Mouse (Mus musculus) forebrain, embryonic 11.5 days (tissue): ENCODE measurements around the gene Pofut1. TPM values are rescaled to one million over a fixed set of nuclear protein-coding genes. Genes with fewer than 3 reads are reported as not detected.

ENCODE experiments used
- ATAC-seq: fragments of 200-750 bp; cut with Nextera tagmentation; replicated peaks from 2 replicates; pipeline ENCODE4 v1.8.0; 2017; ENCODE audit warnings: moderate TSS enrichment; ENCODE audit not compliant: low FRiP score
- DNase-seq: peaks from one replicate; pipeline ENCODE4 v3.0.0-alpha.2; 2017; ENCODE audit warnings: low spot score
- H3K27ac ChIP-seq: fragments of 300-500 bp; sonication (generic); 2 replicates; pipeline ENCODE4 v1.5.1; 2014; ENCODE audit warnings: low read depth, low read length
- H3K27me3 ChIP-seq: fragments of 300-500 bp; sonication (generic); 2 replicates; pipeline ENCODE4 v1.6.1; 2014; ENCODE audit warnings: mild to moderate bottlenecking, low read length, mixed read lengths; ENCODE audit not compliant: control insufficient read depth, insufficient read depth
- H3K36me3 ChIP-seq: fragments of 300-500 bp; sonication (generic); 2 replicates; pipeline ENCODE4 v1.6.1; 2014; ENCODE audit warnings: mild to moderate bottlenecking, low read length, moderate library complexity, mixed read lengths; ENCODE audit not compliant: control insufficient read depth, insufficient read depth
- H3K4me1 ChIP-seq: fragments of 300-500 bp; sonication (generic); replicated peaks from 2 replicates; pipeline ENCODE4 v1.6.1; 2014; ENCODE audit warnings: low read length, mixed read lengths; ENCODE audit not compliant: control insufficient read depth, insufficient read depth
- H3K4me2 ChIP-seq: fragments of 300-500 bp; sonication (generic); 2 replicates; pipeline ENCODE4 v1.6.1; 2014; ENCODE audit warnings: low read depth, mild to moderate bottlenecking, low read length, moderate library complexity, mixed read lengths; ENCODE audit not compliant: severe bottlenecking
- H3K4me3 ChIP-seq: fragments of 300-500 bp; sonication (generic); 2 replicates; pipeline ENCODE4 v1.5.1; 2014; ENCODE audit warnings: low read depth, low read length
- H3K9ac ChIP-seq: fragments of 300-500 bp; sonication (generic); 2 replicates; pipeline ENCODE4 v1.6.1; 2014; ENCODE audit warnings: low read length
- H3K9me3 ChIP-seq: fragments of 300-500 bp; sonication (generic); 2 replicates; pipeline ENCODE4 v1.6.1; 2016; ENCODE audit warnings: low read length, mixed read lengths; ENCODE audit not compliant: control insufficient read depth
- WGBS: fragments of 180-500 bp; shearing (Covaris S2); extraction: QIAGEN DNeasy Blood & Tissue Kit; methylation state at CpG from one replicate; pipeline ENCODE4 v1.1.7; 2014; 5-methylcytosine and 5-hydroxymethylcytosine counted together
- polyA plus RNA-seq: library from polyadenylated mRNA; unstranded; fragments of >200 nt; fragmentation: Nextera tagmentation; extraction: Ambion mirVana; gene quantifications from 2 replicates; pipeline ENCODE4 v1.2.1, GENCODE M21; 2014

Pofut1 gene
- polyA plus RNA-seq, 1 experiment from 2014 or later, result 8.1 TPM

GRCm38 (mm10) chr2:153225595-153225953, 15.8 kb upstream of the Pofut1 start:
- Histone ChIP-seq H3K4me3 (peak overlapping the region; percentile 31; the same call in 1 of the 2 replicates), H3K27me3 (no peaks in the 10 kb centered on the region), H3K9ac (no peak overlapping the region), H3K9me3 (no peaks in the 10 kb centered on the region), H3K4me1 (no peaks in the 10 kb centered on the region; the same call in 1 of the 2 replicates), H3K27ac (no peak overlapping the region), H3K36me3 (peaks cover 2% of the 10 kb centered on the region), H3K4me2 (peak overlapping the region; percentile 56; the same call in 1 of the 2 replicates)
- ATAC-seq (no peak), DNase-seq (no peak)
- WGBS, result 10% methylated on average over 3 of the region's 3 CpGs

GRCm38 (mm10) chr2:153227959-153228358, 13.4 kb upstream of the Pofut1 start:
- H3K36me3 ChIP-seq, result peaks cover 18% of the 10 kb centered on the region
- no peak for DNase-seq
- WGBS, result 93% methylated on average over 4 of the region's 4 CpGs
- H3K9ac ChIP-seq, result no peak overlapping the region
- no peaks in the 10 kb centered on the region for H3K27me3 ChIP-seq
- ATAC-seq, result no peak
- no peak overlapping the region for H3K4me2 ChIP-seq
- no peaks in the 10 kb centered on the region; the same call in 1 of the 2 replicates for H3K4me1 ChIP-seq
- H3K9me3 ChIP-seq, result no peaks in the 10 kb centered on the region
- H3K4me3 ChIP-seq, result no peak overlapping the region
- no peak overlapping the region for H3K27ac ChIP-seq

DNA sequence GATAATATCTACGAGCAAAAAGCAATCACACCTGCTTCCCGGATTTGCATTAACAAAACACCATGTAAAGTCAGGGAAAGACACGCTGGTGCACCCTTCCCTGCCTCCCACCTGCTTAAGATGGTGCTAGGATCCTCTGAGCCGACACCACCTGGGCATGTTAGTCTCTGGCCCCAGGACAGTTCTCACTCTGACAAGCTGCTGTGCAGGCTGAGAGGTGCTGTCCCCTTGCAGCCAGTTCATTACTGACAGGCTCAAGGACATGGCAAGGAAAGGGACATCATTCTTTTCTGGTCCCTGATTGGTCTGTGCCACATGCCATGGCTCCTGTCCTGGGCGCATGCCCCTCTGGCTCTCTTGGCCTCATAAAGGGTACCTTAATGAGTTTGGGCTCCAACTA, 12.8 kb upstream of the Pofut1 start:
- H3K9me3 ChIP-seq, result no peaks in the 10 kb centered on the region
- no peak for ATAC-seq
- no peak for DNase-seq
- H3K27me3 ChIP-seq, result no peaks in the 10 kb centered on the region
- no peak overlapping the region for H3K27ac ChIP-seq
- 84% methylated on average over 5 of the region's 5 CpGs for WGBS
- peaks cover 19% of the 10 kb centered on the region for H3K36me3 ChIP-seq
- H3K4me2 ChIP-seq, result no peak overlapping the region
- H3K4me3 ChIP-seq, result no peak overlapping the region
- no peaks in the 10 kb centered on the region; the same call in 1 of the 2 replicates for H3K4me1 ChIP-seq
- no peak overlapping the region for H3K9ac ChIP-seq

- WGBS, result 80% methylated on average over 4 of the region's 4 CpGs
- Histone ChIP-seq H3K36me3 (peaks cover 6% of the 10 kb centered on the region; the same call in 1 of the 2 replicates), H3K4me1 (peaks cover 5% of the 10 kb centered on the region; the same call in 1 of the 2 replicates)
These were observed 4.1 kb upstream of the Pofut1 start for GRCm38 (mm10) chr2:153237193-153237592.

GRCm38 (mm10) chr2:153237891-153238290, 3.4 kb upstream of the Pofut1 start:
- ATAC-seq, result no peak
- peak overlapping the region; percentile 4; the same call in 1 of the 2 replicates for H3K9ac ChIP-seq
- no peak overlapping the region for H3K27ac ChIP-seq
- peak; percentile 11 for DNase-seq
- no peaks in the 10 kb centered on the region for H3K27me3 ChIP-seq
- H3K9me3 ChIP-seq, result no peaks in the 10 kb centered on the region
- 74% methylated on average over 4 of the region's 4 CpGs for WGBS
- no peak overlapping the region for H3K4me3 ChIP-seq
- H3K36me3 ChIP-seq, result peaks cover 4% of the 10 kb centered on the region; the same call in 1 of the 2 replicates
- peaks cover 6% of the 10 kb centered on the region; the same call in 1 of the 2 replicates for H3K4me1 ChIP-seq
- no peak overlapping the region for H3K4me2 ChIP-seq

More at GRCm38 (mm10) chr2:153237193-153237592, 4.1 kb upstream of the Pofut1 start:
- H3K4me2 ChIP-seq, result no peak overlapping the region
- DNase-seq, result peak; percentile 5
- ATAC-seq, result no peak
- H3K27me3 ChIP-seq, result no peaks in the 10 kb centered on the region
- no peak overlapping the region; the same call in 1 of the 2 replicates for H3K9ac ChIP-seq
- H3K27ac ChIP-seq, result no peak overlapping the region
- H3K9me3 ChIP-seq, result no peaks in the 10 kb centered on the region
- H3K4me3 ChIP-seq, result no peak overlapping the region

DNA sequence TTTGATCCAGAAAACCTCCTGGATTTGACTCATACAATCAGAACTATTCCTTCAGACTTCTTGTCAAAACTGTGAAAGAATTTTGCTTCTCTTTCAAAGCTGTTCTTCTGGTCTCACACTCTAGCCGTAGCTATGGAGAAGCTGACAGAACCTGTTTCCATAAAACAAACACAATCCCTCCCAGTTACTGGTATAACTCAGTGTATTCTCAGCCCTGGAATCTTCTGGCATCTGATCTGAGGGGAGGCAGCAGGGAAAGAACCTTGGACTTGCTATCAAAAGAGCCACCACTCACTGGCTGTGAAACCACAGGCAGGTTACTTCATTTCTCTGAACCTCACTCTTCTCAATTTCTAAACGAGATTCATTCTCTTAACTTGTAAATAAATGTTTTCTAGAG, 2.9 kb upstream of the Pofut1 start:
- Histone ChIP-seq H3K36me3 (peaks cover 4% of the 10 kb centered on the region; the same call in 1 of the 2 replicates), H3K9ac (no peak overlapping the region), H3K4me2 (no peak overlapping the region), H3K9me3 (no peaks in the 10 kb centered on the region), H3K4me1 (peaks cover 6% of the 10 kb centered on the region; the same call in 1 of the 2 replicates), H3K27ac (no peak overlapping the region), H3K27me3 (no peaks in the 10 kb centered on the region), H3K4me3 (no peak overlapping the region)
- 69% methylated on average over 2 of the region's 2 CpGs for WGBS
- ATAC-seq (no peak), DNase-seq (peak; percentile 3)

- no peaks in the 10 kb centered on the region for H3K9me3 ChIP-seq
- peaks cover 6% of the 10 kb centered on the region; the same call in 1 of the 2 replicates for H3K4me1 ChIP-seq
- H3K4me2 ChIP-seq, result peak overlapping the region; percentile 87
- ATAC-seq, result no peak
- peak; percentile 45 for DNase-seq
- peak overlapping the region; percentile 81; the same call in 1 of the 2 replicates for H3K27ac ChIP-seq
- peak overlapping the region; percentile 99 for H3K4me3 ChIP-seq
- H3K27me3 ChIP-seq, result no peaks in the 10 kb centered on the region
- no peaks in the 10 kb centered on the region; the same call in 1 of the 2 replicates for H3K36me3 ChIP-seq
- H3K9ac ChIP-seq, result peak overlapping the region; percentile 99
- WGBS, result 47% methylated on average over 7 of the region's 7 CpGs
These were observed 2.1 kb upstream of the Pofut1 start for GRCm38 (mm10) chr2:153239021-153239859.

DNA sequence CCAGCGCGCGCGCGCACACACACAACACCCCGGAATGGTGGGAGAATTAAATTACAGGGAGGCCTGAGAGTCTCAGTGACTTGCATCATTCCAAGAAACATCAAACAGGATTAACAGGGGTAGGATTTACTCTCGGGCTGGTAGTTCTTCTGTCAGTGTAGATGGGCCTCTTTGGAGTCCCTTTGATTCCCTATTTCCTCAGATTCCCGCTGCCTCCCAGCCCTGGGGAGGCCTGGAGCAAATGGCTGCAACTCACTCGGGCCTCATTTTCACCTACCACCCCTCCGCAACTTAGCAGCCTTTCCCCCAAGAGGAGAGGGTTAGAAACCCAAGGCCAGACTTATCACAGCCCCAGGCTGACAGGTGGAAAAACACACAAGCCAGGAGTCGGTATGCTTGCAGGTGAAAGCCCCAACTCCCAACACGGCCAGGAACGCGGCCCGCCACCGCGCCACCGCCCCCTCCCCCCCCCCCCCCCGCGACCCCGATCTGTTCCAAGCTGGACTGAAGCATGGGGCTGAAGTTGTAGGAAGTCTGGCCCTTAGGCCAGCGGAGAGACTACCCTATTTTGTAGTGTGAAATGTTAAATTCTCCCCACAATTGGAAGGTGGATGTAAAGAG, 1.4 kb upstream of the Pofut1 start:
- Histone ChIP-seq H3K4me1 (peaks cover 6% of the 10 kb centered on the region; the same call in 1 of the 2 replicates), H3K27me3 (no peaks in the 10 kb centered on the region), H3K4me3 (peak overlapping the region; percentile 99), H3K9me3 (no peaks in the 10 kb centered on the region), H3K9ac (peak overlapping the region; percentile 99), H3K27ac (peak overlapping the region; percentile 81; the same call in 1 of the 2 replicates), H3K36me3 (no peaks in the 10 kb centered on the region; the same call in 1 of the 2 replicates), H3K4me2 (peak overlapping the region; percentile 87)
- 1% methylated on average over 21 of the region's 22 CpGs for WGBS
- no peak for ATAC-seq
- peak; percentile 65 for DNase-seq
